ENCODE assay signal across 8 mouse cellular contexts in genomic region chr1:30948361-30948949, GRCm38 (mm10). TPM values are rescaled to one million over a fixed set of nuclear protein-coding genes. Genes with fewer than 3 reads are reported as not detected.
DNase-seq lines count a peak whose midpoint lies in the region; ATAC-seq and TF ChIP-seq lines count a peak whose summit lies in the region.

No protein-coding gene starts in this region.

- H3K27me3 ChIP-seq in forebrain, embryonic 14.5 days (replicated peaks; ENCODE audit: control insufficient read depth, insufficient read depth, low read length): no peaks in the 10 kb centered on the region

- TF ChIP-seq CTCF in olfactory bulb, adult 2 months (IDR thresholded peaks at IDR 0.05; ENCODE audit: insufficient read depth, low read depth, low read length): no peak

- peaks cover 22% of the 10 kb centered on the region for H3K36me3 ChIP-seq in forebrain, embryonic 14.5 days (ENCODE audit: control insufficient read depth, insufficient read depth, low read length)

- peaks cover 15% of the 10 kb centered on the region for H3K4me1 ChIP-seq in forebrain, embryonic 14.5 days (ENCODE audit: control insufficient read depth, insufficient read depth, low read length)
- H3K4me1 ChIP-seq in olfactory bulb, adult 2 months (ENCODE audit: control insufficient read depth, insufficient read depth, low read length): peaks cover 2% of the 10 kb centered on the region; the same call in 1 of the 2 replicates

- TF ChIP-seq POLR2A in olfactory bulb, adult 2 months (IDR thresholded peaks at IDR 0.05; ENCODE audit: insufficient read depth, low read depth, low read length): no peak

- no peaks in the 10 kb centered on the region for H3K9me3 ChIP-seq in forebrain, embryonic 14.5 days (replicated peaks; ENCODE audit: control insufficient read depth, low read length)

- peak overlapping the region; percentile 99 for H3K27ac ChIP-seq in forebrain, embryonic 14.5 days (ENCODE audit: low read depth, low read length)
- H3K27ac ChIP-seq in olfactory bulb, adult 2 months (ENCODE audit: insufficient read depth, low read depth, low read length): peak overlapping the region; percentile 92; the same call in 1 of the 2 replicates

- WGBS in forebrain, embryonic 14.5 days: under 1% methylated on average over 16 of the region's 16 CpGs
- WGBS in olfactory bulb, adult 2 months: under 1% methylated on average over 16 of the region's 16 CpGs

- DNase-seq in thymus, postnatal 0 days (ENCODE audit: low spot score): peak; percentile 35
- DNase-seq in thymus, postnatal 25 days: no peak
- DNase-seq in c-Kit-negative CD71-positive TER-119-positive erythroid progenitor cells, embryonic 14.5 days (ENCODE audit: low read depth, low spot score): peak; percentile 40
- DNase-seq in forebrain, embryonic 14.5 days (ENCODE audit: low spot score): peak; percentile 78
- peak; percentile 8 for DNase-seq in kidney, adult 11 months
- DNase-seq in lung, adult 18-20 months: peak; percentile 17 to 38
- DNase-seq in frontal cortex, postnatal 14 days (ENCODE audit: low spot score in 2 of 2): no peak

- H3K9ac ChIP-seq in forebrain, embryonic 14.5 days (ENCODE audit: low read length): peak overlapping the region; percentile 98

- no peak for ATAC-seq in forebrain, embryonic 14.5 days

- peak overlapping the region; percentile 51 for H3K4me2 ChIP-seq in forebrain, embryonic 14.5 days (ENCODE audit: low read length)

- peak overlapping the region; percentile 88 for H3K4me3 ChIP-seq in forebrain, embryonic 14.5 days (ENCODE audit: low read depth, low read length)
- H3K4me3 ChIP-seq in olfactory bulb, adult 2 months (ENCODE audit: insufficient read depth, low read depth, low read length): peak overlapping the region; percentile 95

RNA-seq across cellular contexts. Expression of gene AC153137.1, which starts 29.3 kb away (rescaled TPM):
- not detected in 2 replicates for polyA plus RNA-seq in thymus, postnatal 0 days (2015; fragmentation: Nextera tagmentation; extraction: Ambion mirVana)
- not detected in 2 replicates for polyA plus RNA-seq in forebrain, embryonic 14.5 days (2014; fragmentation: Nextera tagmentation; extraction: Ambion mirVana)
- polyA plus RNA-seq in olfactory bulb, adult 2 months (2012; ENCODE audit: insufficient read depth, insufficient read length, low replicate concordance, missing spikeins): not detected in 2 replicates

Comparison
In these comparisons a context has a peak if more than half of its experiments do, and no peak if none do; other contexts are left out.
1. DNase-seq: peak in thymus, postnatal 0 days (single experiment), c-Kit-negative CD71-positive TER-119-positive erythroid progenitor cells, embryonic 14.5 days (single experiment), forebrain, embryonic 14.5 days (single experiment), kidney, adult 11 months (single experiment) and lung, adult 18-20 months (2 of 2); none in thymus, postnatal 25 days (single experiment) and frontal cortex, postnatal 14 days (0 of 2).